Mouse (Mus musculus) megakaryocyte, embryonic 14.5 days (primary cell): ENCODE measurements at regions not wholly inside any gene's neighbourhood (a gene's known extent, or its start where the extent isn't known, plus 50 kb on each side); places are given as distances from the start of the nearest gene placed in this dataset.

ENCODE experiments used
- FLI1 ChIP-seq: IDR thresholded peaks from 2 replicates; pipeline ENCODE4 v1.6.1; 2012; ENCODE audit warnings: low read length, inconsistent platforms, mixed read lengths
- GATA1 ChIP-seq: IDR thresholded peaks from 3 replicates; pipeline ENCODE4 v1.6.1; 2012; ENCODE audit warnings: mixed read lengths, low read length, inconsistent platforms, borderline replicate concordance

- TF ChIP-seq GATA1 (no peak), FLI1 (no peak)
Observed at GRCm38 (mm10) chr13:92928551-92928950, 84.0 kb downstream of the Mtx3 start.
